In genomic region chr3:36476261-36477155, GRCm38 (mm10) we compare ENCODE assay signal across 9 mouse cellular contexts. TPM values are rescaled to one million over a fixed set of nuclear protein-coding genes. Genes with fewer than 3 reads are reported as not detected.
DNase-seq lines count a peak whose midpoint lies in the region; ATAC-seq lines count a peak whose summit lies in the region.
"Had no signal": no experiment of that assay in that cellular context is flagged by ENCODE, and none has a peak within 500 bp of the region (broad histone marks: within the 10 kb centered on the region; RNA-seq: fewer than 3 reads in every experiment).

No protein-coding gene starts in this region.

- H3K9ac ChIP-seq in heart, embryonic 12.5 days, result peak overlapping the region; percentile 92
- peak overlapping the region; percentile 79 for H3K9ac ChIP-seq in neural tube, embryonic 11.5 days (ENCODE audit: low read length)

- intact Hi-C loops in left cerebral cortex, postnatal 4 days (cut with DNase I), result no loop called here

- H3K4me1 ChIP-seq in heart, embryonic 12.5 days (replicated peaks), result peaks cover 44% of the 10 kb centered on the region
- H3K4me1 ChIP-seq in neural tube, embryonic 11.5 days (ENCODE audit: control insufficient read depth, insufficient read depth, low read length), result peaks cover 5% of the 10 kb centered on the region

- H3K9me3 ChIP-seq in heart, embryonic 12.5 days (replicated peaks), result no peaks in the 10 kb centered on the region
- H3K9me3 ChIP-seq in neural tube, embryonic 11.5 days (ENCODE audit: control insufficient read depth, low read length), result no peaks in the 10 kb centered on the region

- peaks cover 2% of the 10 kb centered on the region; the same call in 1 of the 2 replicates for H3K36me3 ChIP-seq in heart, embryonic 12.5 days
- H3K36me3 ChIP-seq in neural tube, embryonic 11.5 days (ENCODE audit: control insufficient read depth, insufficient read depth, low read length), result no peaks in the 10 kb centered on the region

- no peaks in the 10 kb centered on the region for H3K27me3 ChIP-seq in heart, embryonic 12.5 days (replicated peaks)
- no peaks in the 10 kb centered on the region for H3K27me3 ChIP-seq in neural tube, embryonic 11.5 days (ENCODE audit: control insufficient read depth, insufficient read depth, low read length)

- ATAC-seq in heart, embryonic 12.5 days (ENCODE audit: insufficient number of reproducible peaks, low FRiP score), result no peak
- ATAC-seq in neural tube, embryonic 11.5 days (ENCODE audit: insufficient read depth, low FRiP score, low TSS enrichment), result no peak

- DNase-seq in left cerebral cortex, postnatal 4 days, result peak; percentile 8
- no peak for DNase-seq in left cerebral cortex, adult 8-10 months (ENCODE audit: low spot score in 2 of 2)
- DNase-seq in cerebellum, adult 9-10 months, result peak; percentile 24
- peak; percentile 20 for DNase-seq in kidney, postnatal 14 days
- DNase-seq in neural tube, embryonic 11.5 days (ENCODE audit: low spot score), result no peak
- no peak for DNase-seq in right cerebral cortex, postnatal 14 days
- DNase-seq in frontal cortex, postnatal 25 days (ENCODE audit: low spot score in 2 of 2), result no peak

- peak overlapping the region; percentile 90 for H3K27ac ChIP-seq in heart, embryonic 12.5 days (ENCODE audit: poor library complexity, severe bottlenecking)
- H3K27ac ChIP-seq in neural tube, embryonic 11.5 days (ENCODE audit: low read depth, low read length), result no peak overlapping the region

- H3K4me2 ChIP-seq in heart, embryonic 12.5 days, result peak overlapping the region; percentile 87
- peak overlapping the region; percentile 95 for H3K4me2 ChIP-seq in neural tube, embryonic 11.5 days (ENCODE audit: low read depth)

- WGBS in heart, embryonic 12.5 days, result 24% methylated on average over 20 of the region's 20 CpGs
- WGBS in neural tube, embryonic 11.5 days, result 30% methylated on average over 20 of the region's 20 CpGs

- H3K4me3 ChIP-seq in heart, embryonic 12.5 days, result peak overlapping the region; percentile 92
- peak overlapping the region; percentile 60 for H3K4me3 ChIP-seq in neural tube, embryonic 11.5 days (ENCODE audit: low read depth, low read length)

RNA-seq across cellular contexts. Expression of gene 1810062G17Rik, which starts 0.8 kb away (rescaled TPM):
- not detected for total RNA-seq in left cerebral cortex, postnatal 4 days (2021)
- total RNA-seq in left cerebral cortex, adult 8-10 months (2022), result under 1 TPM in 1 of 4 experiments, not detected in 3; 0.50 TPM
- 1.2 and 1.3 TPM in 2 replicates for polyA plus RNA-seq in heart, embryonic 12.5 days (2016; fragmentation: Nextera tagmentation; extraction: Ambion mirVana)
- 0.37 TPM in 1 of 2 replicates, not detected in the other for polyA plus RNA-seq in neural tube, embryonic 11.5 days (2014; fragmentation: Nextera tagmentation; extraction: Ambion mirVana)

RNA-seq across cellular contexts. Expression of gene Anxa5, which starts 0.8 kb away (rescaled TPM):
- 10 to 100 TPM; 32.3 to 33.1 TPM for total RNA-seq in left cerebral cortex, postnatal 4 days (2021)
- 10 to 100 TPM; 71.4 to 98.2 (median 85.5) TPM for total RNA-seq in left cerebral cortex, adult 8-10 months (2022)
- 327 and 336 TPM in 2 replicates for polyA plus RNA-seq in heart, embryonic 12.5 days (2016; fragmentation: Nextera tagmentation; extraction: Ambion mirVana)
- 133 and 137 TPM in 2 replicates for polyA plus RNA-seq in neural tube, embryonic 11.5 days (2014; fragmentation: Nextera tagmentation; extraction: Ambion mirVana)

RNA-seq across cellular contexts. Expression of gene Gm11549, which starts 45.1 kb away (rescaled TPM):
- total RNA-seq in left cerebral cortex, postnatal 4 days (2021), result 1 to 10 TPM; 1.5 to 2.6 TPM
- 10 to 100 TPM; 24.5 to 30.0 (median 28.1) TPM for total RNA-seq in left cerebral cortex, adult 8-10 months (2022)
- polyA plus RNA-seq in heart, embryonic 12.5 days (2016; fragmentation: Nextera tagmentation; extraction: Ambion mirVana), result 0.30 and 0.31 TPM in 2 replicates
- polyA plus RNA-seq in neural tube, embryonic 11.5 days (2014; fragmentation: Nextera tagmentation; extraction: Ambion mirVana), result 0.11 and 0.16 TPM in 2 replicates
- total RNA-seq: neutrophil, adult 5-6 weeks had no signal

Comparison
In these comparisons a context has a peak if more than half of its experiments do, and no peak if none do; other contexts are left out.
1. DNase-seq: peak in left cerebral cortex, postnatal 4 days (single experiment), cerebellum, adult 9-10 months (single experiment) and kidney, postnatal 14 days (single experiment); none in left cerebral cortex, adult 8-10 months (0 of 2), neural tube, embryonic 11.5 days (single experiment), right cerebral cortex, postnatal 14 days (single experiment) and frontal cortex, postnatal 25 days (0 of 2).
2. RNA of gene Gm11549, which starts 45.1 kb away (total RNA-seq): 24.5 to 30.0 TPM in left cerebral cortex, adult 8-10 months; 1.5 to 2.6 TPM in left cerebral cortex, postnatal 4 days; every median in the first group is over 4 times any median in the second.